10 mouse cellular contexts compared by ENCODE assay signal in the genomic region with DNA sequence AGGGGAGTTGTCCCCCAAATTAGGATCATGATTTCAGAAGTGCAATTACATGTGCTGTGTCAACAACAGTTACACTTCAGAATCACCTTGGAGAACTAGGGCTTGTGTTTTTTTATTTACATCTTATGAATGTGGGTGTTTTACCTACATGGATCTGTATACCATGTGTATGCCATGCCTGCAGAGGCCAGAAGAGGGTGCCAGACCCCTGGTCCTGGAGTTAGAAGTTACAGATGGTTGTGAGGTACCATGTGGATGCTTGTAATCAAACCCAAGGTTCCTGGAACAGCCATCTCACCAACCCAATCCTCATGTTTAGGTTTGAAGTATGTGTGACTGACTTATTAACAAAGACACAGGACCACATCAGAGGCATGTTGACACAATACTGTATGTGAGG. TPM values are rescaled to one million over a fixed set of nuclear protein-coding genes. Genes with fewer than 3 reads are reported as not detected.
DNase-seq lines count a peak whose midpoint lies in the region; ATAC-seq lines count a peak whose summit lies in the region.
"Had no signal": no experiment of that assay in that cellular context is flagged by ENCODE, and none has a peak within 500 bp of the region (broad histone marks: within the 10 kb centered on the region; RNA-seq: fewer than 3 reads in every experiment).

No protein-coding gene starts in this region.

- no peak overlapping the region for H3K4me3 ChIP-seq in limb, embryonic 11.5 days (ENCODE audit: low read depth, low read length)
- H3K4me3 ChIP-seq in limb, embryonic 10.5 days, result no peak overlapping the region

- peaks cover 22% of the 10 kb centered on the region for H3K36me3 ChIP-seq in limb, embryonic 11.5 days (ENCODE audit: control insufficient read depth, insufficient read depth, low read length)
- peaks cover 92% of the 10 kb centered on the region for H3K36me3 ChIP-seq in limb, embryonic 10.5 days

- H3K27me3 ChIP-seq in limb, embryonic 11.5 days (ENCODE audit: control insufficient read depth, insufficient read depth, low read length), result no peaks in the 10 kb centered on the region
- no peaks in the 10 kb centered on the region for H3K27me3 ChIP-seq in limb, embryonic 10.5 days (ENCODE audit: low read depth, poor library complexity, severe bottlenecking)

- ATAC-seq in cerebellum, adult (ENCODE audit: insufficient number of reproducible peaks, low FRiP score, low TSS enrichment), result no peak
- ATAC-seq in limb, embryonic 11.5 days (ENCODE audit: insufficient number of reproducible peaks, low FRiP score, low TSS enrichment, low read depth), result no peak

- no peak overlapping the region for H3K27ac ChIP-seq in limb, embryonic 11.5 days (replicated peaks; ENCODE audit: low read depth, low read length)
- no peak overlapping the region for H3K27ac ChIP-seq in limb, embryonic 10.5 days

- no peak overlapping the region for H3K9ac ChIP-seq in limb, embryonic 11.5 days (ENCODE audit: low read length)

- no peak overlapping the region for H3K4me2 ChIP-seq in limb, embryonic 11.5 days (ENCODE audit: low read depth, severe bottlenecking)

- peak; percentile 59 to 64 for DNase-seq in cerebellum, postnatal 10 days
- DNase-seq in limb, embryonic 11.5 days (ENCODE audit: low spot score), result peak; percentile 49
- no peak for DNase-seq in limb, embryonic 10.5 days (ENCODE audit: low spot score)
- DNase-seq in ZHBTc4 (ENCODE audit: low read depth, low spot score), result peak; percentile 50
- DNase-seq in lung, postnatal 14 days, result peak; percentile 28
- DNase-seq in ovary, postnatal 10 days (ENCODE audit: low spot score), result no peak
- no peak for DNase-seq in left cerebral cortex, adult 18-20 months (ENCODE audit: low spot score in 2 of 2)

- no peaks in the 10 kb centered on the region for H3K4me1 ChIP-seq in limb, embryonic 11.5 days (ENCODE audit: control insufficient read depth, insufficient read depth, low read length)
- no peaks in the 10 kb centered on the region for H3K4me1 ChIP-seq in limb, embryonic 10.5 days

- no peaks in the 10 kb centered on the region for H3K9me3 ChIP-seq in limb, embryonic 11.5 days (ENCODE audit: control insufficient read depth, low read length)
- H3K9me3 ChIP-seq in limb, embryonic 10.5 days (replicated peaks), result no peaks in the 10 kb centered on the region

RNA-seq across cellular contexts. Expression of gene Car15, which starts 20.4 kb away (rescaled TPM):
- polyA plus RNA-seq in limb, embryonic 11.5 days (2014; fragmentation: Nextera tagmentation; extraction: Ambion mirVana), result 3.0 and 3.2 TPM in 2 replicates
- polyA plus RNA-seq in limb, embryonic 10.5 days (2016; fragmentation: Nextera tagmentation; extraction: Ambion mirVana), result 2.5 and 3.4 TPM in 2 replicates
- total RNA-seq in left cerebral cortex, adult 18-20 months (2021), result 1 to 10 TPM; 8.9 to 9.1 TPM

RNA-seq across cellular contexts. Expression of gene B830017H08Rik, which starts 25.7 kb away (rescaled TPM):
- polyA plus RNA-seq in limb, embryonic 11.5 days (2014; fragmentation: Nextera tagmentation; extraction: Ambion mirVana), result 0.73 and 0.77 TPM in 2 replicates
- polyA plus RNA-seq in limb, embryonic 10.5 days (2016; fragmentation: Nextera tagmentation; extraction: Ambion mirVana), result 0.55 and 0.61 TPM in 2 replicates
- 1 to 10 TPM; 2.9 to 3.6 TPM for total RNA-seq in left cerebral cortex, adult 18-20 months (2021)
- polyA plus RNA-seq: gonadal fat pad, adult 2 months; stomach, embryonic 16.5 days had no signal

RNA-seq across cellular contexts. Expression of gene Gm20518, which starts 32.9 kb away (rescaled TPM):
- polyA plus RNA-seq in limb, embryonic 11.5 days (2014; fragmentation: Nextera tagmentation; extraction: Ambion mirVana), result 0.48 TPM in 1 of 2 replicates, not detected in the other
- polyA plus RNA-seq in limb, embryonic 10.5 days (2016; fragmentation: Nextera tagmentation; extraction: Ambion mirVana), result 0.34 and 0.44 TPM in 2 replicates
- total RNA-seq in left cerebral cortex, adult 18-20 months (2021), result 1 to 10 TPM; 1.0 to 2.6 TPM

RNA-seq across cellular contexts. Expression of gene Tssk1, which starts 35.4 kb away (rescaled TPM):
- polyA plus RNA-seq in limb, embryonic 11.5 days (2014; fragmentation: Nextera tagmentation; extraction: Ambion mirVana), result not detected in 2 replicates
- 0.04 and 0.05 TPM in 2 replicates for polyA plus RNA-seq in limb, embryonic 10.5 days (2016; fragmentation: Nextera tagmentation; extraction: Ambion mirVana)
- total RNA-seq in left cerebral cortex, adult 18-20 months (2021), result not detected

RNA-seq across cellular contexts. Expression of gene Dgcr2, which starts 39.8 kb away (rescaled TPM):
- polyA plus RNA-seq in limb, embryonic 11.5 days (2014; fragmentation: Nextera tagmentation; extraction: Ambion mirVana), result 92.5 and 94.0 TPM in 2 replicates
- polyA plus RNA-seq in limb, embryonic 10.5 days (2016; fragmentation: Nextera tagmentation; extraction: Ambion mirVana), result 100 and 116 TPM in 2 replicates
- 100 to 1,000 TPM in 1 of 2 experiments, 10 to 100 TPM in 1; 99.4 to 102 TPM for total RNA-seq in left cerebral cortex, adult 18-20 months (2021)

Comparison
In these comparisons a context has a peak if more than half of its experiments do, and no peak if none do; other contexts are left out.
1. DNase-seq: peak in cerebellum, postnatal 10 days (2 of 2), limb, embryonic 11.5 days (single experiment), ZHBTc4 (single experiment) and lung, postnatal 14 days (single experiment); none in limb, embryonic 10.5 days (single experiment), ovary, postnatal 10 days (single experiment) and left cerebral cortex, adult 18-20 months (0 of 2).